Mouse (Mus musculus) midbrain, embryonic 10.5 days (tissue): ENCODE data around the gene Zfyve19. TPM values are rescaled to one million over a fixed set of nuclear protein-coding genes. Genes with fewer than 3 reads are reported as not detected.

Experiments
- DNase-seq: peaks from one replicate; pipeline ENCODE4 v3.0.0-alpha.2; 2017; ENCODE audit warnings: low spot score
- H3K27ac ChIP-seq: fragments of 300-500 bp; sonication (generic); replicated peaks from 2 replicates; pipeline ENCODE4 v1.5.1; 2016; ENCODE audit warnings: mild to moderate bottlenecking
- H3K27me3 ChIP-seq: fragments of 300-500 bp; sonication (generic); 2 replicates; pipeline ENCODE4 v1.6.1; 2016; ENCODE audit warnings: low read depth, mild to moderate bottlenecking; ENCODE audit not compliant: poor library complexity, severe bottlenecking
- H3K36me3 ChIP-seq: fragments of 300-500 bp; sonication (generic); 2 replicates; pipeline ENCODE4 v1.6.1; 2016; ENCODE audit warnings: mild to moderate bottlenecking, moderate library complexity
- H3K4me1 ChIP-seq: fragments of 300-500 bp; sonication (generic); 2 replicates; pipeline ENCODE4 v1.6.1; 2016
- H3K4me3 ChIP-seq: fragments of 300-500 bp; sonication (generic); 2 replicates; pipeline ENCODE4 v1.5.1; 2016; ENCODE audit warnings: mild to moderate bottlenecking, moderate library complexity
- H3K9me3 ChIP-seq: fragments of 300-500 bp; sonication (generic); replicated peaks from 2 replicates; pipeline ENCODE4 v1.6.1; 2016; ENCODE audit warnings: mild to moderate bottlenecking
- WGBS: fragments of 180-500 bp; shearing (Covaris S2); methylation state at CpG from one replicate; pipeline ENCODE4 v1.1.7; 2016; 5-methylcytosine and 5-hydroxymethylcytosine counted together
- polyA plus RNA-seq: library from polyadenylated mRNA; unstranded; fragments of >200 nt; fragmentation: Nextera tagmentation; extraction: Ambion mirVana; gene quantifications from 2 replicates; pipeline ENCODE4 v1.2.1, GENCODE M21; 2016

The Zfyve19 gene
- polyA plus RNA-seq, 1 experiment from 2014 or later = 56.1 TPM

- WGBS = 54% methylated on average over 3 of the region's 3 CpGs
- no peaks in the 10 kb centered on the region for H3K36me3 ChIP-seq
- H3K4me1 ChIP-seq = peaks cover 26% of the 10 kb centered on the region
- H3K27me3 ChIP-seq = no peaks in the 10 kb centered on the region
- no peak overlapping the region for H3K4me3 ChIP-seq
- H3K9me3 ChIP-seq = no peaks in the 10 kb centered on the region
- H3K27ac ChIP-seq = no peak overlapping the region
- DNase-seq = no peak
Measured at GRCm38 (mm10) chr2:119198934-119199333, 9.5 kb upstream of the Zfyve19 start.

- Histone ChIP-seq H3K27me3 (no peaks in the 10 kb centered on the region), H3K4me3 (no peak overlapping the region), H3K27ac (no peak overlapping the region), H3K9me3 (no peaks in the 10 kb centered on the region), H3K36me3 (no peaks in the 10 kb centered on the region), H3K4me1 (peaks cover 29% of the 10 kb centered on the region)
- 88% methylated on average over 5 of the region's 5 CpGs for WGBS
- DNase-seq = no peak
Measured at GRCm38 (mm10) chr2:119202914-119203453, 5.4 kb upstream of the Zfyve19 start.

- no peaks in the 10 kb centered on the region for H3K9me3 ChIP-seq
- no peaks in the 10 kb centered on the region for H3K36me3 ChIP-seq
- no peak for DNase-seq
- 80% methylated on average over 4 of the region's 4 CpGs for WGBS
- H3K27ac ChIP-seq = no peak overlapping the region
- H3K4me3 ChIP-seq = no peak overlapping the region
- H3K27me3 ChIP-seq = no peaks in the 10 kb centered on the region
- H3K4me1 ChIP-seq = peaks cover 23% of the 10 kb centered on the region
Measured at GRCm38 (mm10) chr2:119203871-119204460, 4.5 kb upstream of the Zfyve19 start.

- Histone ChIP-seq H3K4me3 (peak overlapping the region; percentile 80), H3K4me1 (peaks cover 31% of the 10 kb centered on the region), H3K36me3 (peaks cover 27% of the 10 kb centered on the region), H3K27ac (peak overlapping the region; percentile 92), H3K27me3 (no peaks in the 10 kb centered on the region), H3K9me3 (no peaks in the 10 kb centered on the region)
- no peak for DNase-seq
- WGBS = 30% methylated on average over 6 of the region's 6 CpGs
Measured at GRCm38 (mm10) chr2:119207961-119208343, 465 bp upstream of the Zfyve19 start.

- Histone ChIP-seq H3K9me3 (no peaks in the 10 kb centered on the region), H3K27ac (peak overlapping the region; percentile 92), H3K36me3 (peaks cover 38% of the 10 kb centered on the region), H3K27me3 (no peaks in the 10 kb centered on the region), H3K4me3 (peak overlapping the region; percentile 80), H3K4me1 (peaks cover 31% of the 10 kb centered on the region)
- WGBS = 2% methylated on average over 13 of the region's 13 CpGs
- no peak for DNase-seq
Measured at GRCm38 (mm10) chr2:119209176-119209507, 725 bp downstream of the Zfyve19 start.

- peaks cover 15% of the 10 kb centered on the region for H3K27me3 ChIP-seq
- H3K4me1 ChIP-seq = peaks cover 3% of the 10 kb centered on the region; the same call in 1 of the 2 replicates
- 83% methylated on average over 6 of the region's 6 CpGs for WGBS
- H3K4me3 ChIP-seq = no peak within 1 kb of the TSS
- no peaks in the 10 kb centered on the region for H3K36me3 ChIP-seq
- H3K27ac ChIP-seq = no peak within 1 kb of the TSS
- DNase-seq = no peak
- H3K9me3 ChIP-seq = no peaks in the 10 kb centered on the region
Measured at GRCm38 (mm10) chr2:119229775-119230704, 21.6 kb downstream of the Zfyve19 start, which contains the start of gene Ppp1r14d. Gene Ppp1r14d (minus strand): TSS chr2:119229906.

- Histone ChIP-seq H3K9me3 (no peaks in the 10 kb centered on the region), H3K27ac (0 out of 2 replicates have a peak overlapping the region, but pooled peaks have one; percentile 42), H3K4me1 (peaks cover 15% of the 10 kb centered on the region), H3K36me3 (no peaks in the 10 kb centered on the region), H3K27me3 (peaks cover 77% of the 10 kb centered on the region), H3K4me3 (peak overlapping the region; percentile 57)
- DNase-seq = no peak
- WGBS = 5% methylated on average over 25 of the region's 25 CpGs
Measured at GRCm38 (mm10) chr2:119236682-119237209, 28.3 kb downstream of the Zfyve19 start.

GRCm38 (mm10) chr2:119237210-119237870 lies 28.9 kb downstream of the Zfyve19 start, which contains the start of gene Spint1:
Gene Spint1 (plus strand): TSS chr2:119237362.
- WGBS = under 1% methylated on average over 73 of the region's 73 CpGs
- Histone ChIP-seq H3K4me1 (peaks cover 15% of the 10 kb centered on the region), H3K36me3 (no peaks in the 10 kb centered on the region), H3K27me3 (peaks cover 77% of the 10 kb centered on the region), H3K9me3 (no peaks in the 10 kb centered on the region), H3K27ac (peak within 1 kb of the TSS; percentile 42; the same call in 1 of the 2 replicates), H3K4me3 (peak within 1 kb of the TSS; percentile 57)
- DNase-seq = peak; percentile 24

GRCm38 (mm10) chr2:119237871-119238220 lies 29.4 kb downstream of the Zfyve19 start:
- Histone ChIP-seq H3K9me3 (no peaks in the 10 kb centered on the region), H3K36me3 (no peaks in the 10 kb centered on the region), H3K4me3 (peak overlapping the region; percentile 57), H3K4me1 (peaks cover 15% of the 10 kb centered on the region), H3K27ac (no peak overlapping the region; the same call in 1 of the 2 replicates), H3K27me3 (peaks cover 77% of the 10 kb centered on the region)
- WGBS = 1% methylated on average over 31 of the region's 31 CpGs
- DNase-seq = peak; percentile 41

GRCm38 (mm10) chr2:119238671-119239070 lies 30.3 kb downstream of the Zfyve19 start:
- peaks cover 15% of the 10 kb centered on the region for H3K4me1 ChIP-seq
- no peak for DNase-seq
- peaks cover 75% of the 10 kb centered on the region for H3K27me3 ChIP-seq
- no peak overlapping the region for H3K27ac ChIP-seq
- no peaks in the 10 kb centered on the region for H3K36me3 ChIP-seq
- WGBS = 72% methylated on average over 2 of the region's 2 CpGs
- H3K4me3 ChIP-seq = no peak overlapping the region
- no peaks in the 10 kb centered on the region for H3K9me3 ChIP-seq

GRCm38 (mm10) chr2:119240075-119240818 lies 31.8 kb downstream of the Zfyve19 start:
- WGBS = 67% methylated on average over 4 of the region's 4 CpGs
- Histone ChIP-seq H3K9me3 (no peaks in the 10 kb centered on the region), H3K36me3 (no peaks in the 10 kb centered on the region), H3K27ac (no peak overlapping the region), H3K4me3 (no peak overlapping the region), H3K27me3 (peaks cover 60% of the 10 kb centered on the region), H3K4me1 (peaks cover 15% of the 10 kb centered on the region)
- no peak for DNase-seq

GRCm38 (mm10) chr2:119240819-119241186 lies 32.4 kb downstream of the Zfyve19 start:
- 87% methylated on average over 4 of the region's 4 CpGs for WGBS

More at GRCm38 (mm10) chr2:119240819-119241186, 32.4 kb downstream of the Zfyve19 start:
- no peaks in the 10 kb centered on the region for H3K9me3 ChIP-seq
- no peak for DNase-seq
- H3K4me3 ChIP-seq = no peak overlapping the region
- H3K27ac ChIP-seq = no peak overlapping the region
- peaks cover 15% of the 10 kb centered on the region for H3K4me1 ChIP-seq
- H3K36me3 ChIP-seq = no peaks in the 10 kb centered on the region
- peaks cover 54% of the 10 kb centered on the region for H3K27me3 ChIP-seq
